8 mouse cellular contexts compared by ENCODE assay signal in the genomic region with DNA sequence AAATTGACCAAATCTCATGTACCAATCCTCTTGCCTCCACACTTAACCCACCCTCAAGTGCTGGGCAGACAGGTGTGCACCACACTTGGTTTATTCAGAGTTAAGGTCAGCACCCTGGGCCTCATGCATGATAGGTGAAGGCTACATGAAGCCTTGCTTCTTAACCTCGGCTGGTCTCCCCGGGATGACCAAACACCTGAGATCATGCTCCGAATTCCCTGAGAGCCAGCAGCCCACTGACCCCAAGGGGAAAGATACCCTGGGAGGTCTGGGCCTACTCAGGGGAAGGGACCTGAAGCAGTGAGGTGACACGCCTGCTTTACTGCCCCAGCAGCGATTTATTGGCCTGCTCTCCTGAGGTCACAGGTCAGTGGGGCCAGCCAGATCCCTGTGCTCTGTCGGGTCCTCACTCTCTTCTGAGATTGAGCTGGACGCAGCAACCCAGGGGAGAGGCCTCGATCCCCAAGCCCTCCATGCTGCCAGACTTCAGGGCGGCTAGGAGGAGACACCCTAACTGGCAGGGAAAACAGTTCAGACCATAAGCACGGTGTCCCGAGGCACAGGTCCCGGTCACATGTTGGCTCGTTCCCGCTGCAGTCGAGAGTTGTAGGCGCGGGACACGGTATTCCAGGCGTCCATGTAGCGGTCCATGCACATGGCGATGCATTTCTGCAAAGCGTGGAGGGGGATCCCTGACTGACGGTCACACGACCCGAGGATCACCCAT. TPM values are rescaled to one million over a fixed set of nuclear protein-coding genes. Genes with fewer than 3 reads are reported as not detected.
DNase-seq lines count a peak whose midpoint lies in the region; ATAC-seq and TF ChIP-seq lines count a peak whose summit lies in the region.

No protein-coding gene starts in this region.

- TF ChIP-seq EP300 in CH12.LX (IDR thresholded peaks at IDR 0.05; ENCODE audit: low read length): no peak
- no peak for TF ChIP-seq EP300 in liver, embryonic 14.5 days (IDR thresholded peaks at IDR 0.05; ENCODE audit: low read depth)

- no peak for TF ChIP-seq RAD21 in CH12.LX (IDR thresholded peaks at IDR 0.05; ENCODE audit: low read depth, low read length)

- peaks cover 10% of the 10 kb centered on the region; the same call in 1 of the 2 replicates for H3K79me2 ChIP-seq in CH12.LX (replicated peaks; ENCODE audit: control insufficient read depth, extremely low read depth, insufficient read depth, poor library complexity, severe bottlenecking)

- WGBS in forebrain, embryonic 12.5 days: 18% methylated on average over 25 of the region's 25 CpGs
- 11% methylated on average over 25 of the region's 25 CpGs for WGBS in liver, embryonic 14.5 days (ENCODE audit: insufficient replicate concordance)

- peaks cover 41 to 68% of the 10 kb centered on the region in 2 experiments for H3K36me3 ChIP-seq in CH12.LX (replicated peaks in 1 of 2; ENCODE audit: control insufficient read depth in 1 of 2, insufficient read depth in 1 of 2, low read length in 1 of 2)
- H3K36me3 ChIP-seq in forebrain, embryonic 12.5 days (replicated peaks): peaks cover 43% of the 10 kb centered on the region
- H3K36me3 ChIP-seq in liver, embryonic 14.5 days (replicated peaks; ENCODE audit: control insufficient read depth, insufficient read depth, low read depth): peaks cover 4% of the 10 kb centered on the region

- ATAC-seq in forebrain, embryonic 12.5 days (ENCODE audit: low FRiP score): no peak
- no peak for ATAC-seq in liver, embryonic 14.5 days (ENCODE audit: insufficient read depth)

- peak overlapping the region; percentile 96 for H3K27ac ChIP-seq in gastrocnemius, adult 2 months
- H3K27ac ChIP-seq in CH12.LX (ENCODE audit: insufficient read depth, low read depth): no peak overlapping the region; the same call in 1 of the 2 replicates
- peak overlapping the region; percentile 86 for H3K27ac ChIP-seq in forebrain, embryonic 12.5 days
- no peak overlapping the region; the same call in 1 of the 2 replicates for H3K27ac ChIP-seq in liver, embryonic 14.5 days

- no peaks in the 10 kb centered on the region for H3K27me3 ChIP-seq in CH12.LX (replicated peaks)
- H3K27me3 ChIP-seq in forebrain, embryonic 12.5 days: no peaks in the 10 kb centered on the region
- H3K27me3 ChIP-seq in liver, embryonic 14.5 days (ENCODE audit: control insufficient read depth, insufficient read depth, low read length): no peaks in the 10 kb centered on the region

- peaks cover 8 to 21% of the 10 kb centered on the region in 2 experiments; a peak in 3 of 4 replicates for H3K4me1 ChIP-seq in CH12.LX (ENCODE audit: control insufficient read depth in 1 of 2, insufficient read depth in 2 of 2)
- H3K4me1 ChIP-seq in forebrain, embryonic 12.5 days: peaks cover 27% of the 10 kb centered on the region
- H3K4me1 ChIP-seq in liver, embryonic 14.5 days (replicated peaks; ENCODE audit: control insufficient read depth in 2 of 2, insufficient read depth in 2 of 2, low read length in 1 of 2): peaks cover 6% of the 10 kb centered on the region in 2 experiments; a peak in 2 of 4 replicates

- H3K9me3 ChIP-seq in CH12.LX (replicated peaks; ENCODE audit: low read length): no peaks in the 10 kb centered on the region
- H3K9me3 ChIP-seq in forebrain, embryonic 12.5 days: no peaks in the 10 kb centered on the region
- no peaks in the 10 kb centered on the region for H3K9me3 ChIP-seq in liver, embryonic 14.5 days (ENCODE audit: control insufficient read depth, low read length)

- in situ Hi-C loops in CH12.LX (cut with MboI; ENCODE audit: low pct_ligation_motif_present, low pct_unique_long_range_greater_than_20kb, low sequenced_read_pairs): no loop called here

- DNase-seq in gastrocnemius, adult 2 months: no peak
- DNase-seq in gastrocnemius, postnatal 25 days: no peak
- DNase-seq in CH12.LX (ENCODE audit: extremely low read depth): no peak
- DNase-seq in liver, embryonic 14.5 days (ENCODE audit: low read depth in 3 of 3, low spot score in 3 of 3): no peak
- DNase-seq in embryo, embryonic 10.5 days (ENCODE audit: low spot score): no peak
- no peak for DNase-seq in layer of hippocampus, adult 11-12 months (ENCODE audit: low spot score)
- DNase-seq in layer of hippocampus, postnatal 14 days (ENCODE audit: low spot score in 2 of 2): no peak

- TF ChIP-seq CTCF in gastrocnemius, adult 2 months (IDR thresholded peaks at IDR 0.05): no peak
- no peak for TF ChIP-seq CTCF in CH12.LX (conservative IDR thresholded peaks at IDR 0.05 in 1 of 2, IDR thresholded peaks at IDR 0.05 in 1 of 2; ENCODE audit: low read depth in 2 of 2, low read length in 2 of 2)
- no peak for TF ChIP-seq CTCF in liver, embryonic 14.5 days (IDR thresholded peaks at IDR 0.05; ENCODE audit: low read depth)

- peak overlapping the region; percentile 87 for H3K4me3 ChIP-seq in gastrocnemius, adult 2 months
- H3K4me3 ChIP-seq in CH12.LX (replicated peaks in 1 of 3; ENCODE audit: low read depth in 2 of 3, low read length in 2 of 3, poor library complexity in 1 of 3): peak overlapping the region; percentile 76 to 88 (median 84)
- H3K4me3 ChIP-seq in forebrain, embryonic 12.5 days (replicated peaks): peak overlapping the region; percentile 84
- H3K4me3 ChIP-seq in liver, embryonic 14.5 days (ENCODE audit: insufficient read depth in 1 of 2, low read depth in 2 of 2, low read length in 2 of 2): peak overlapping the region; percentile 78 to 98

- peak overlapping the region; percentile 78 for H3K4me2 ChIP-seq in CH12.LX (ENCODE audit: insufficient read depth, low read depth, poor library complexity, severe bottlenecking)
- peak overlapping the region; percentile 94 for H3K4me2 ChIP-seq in forebrain, embryonic 12.5 days
- peak overlapping the region; percentile 99 for H3K4me2 ChIP-seq in liver, embryonic 14.5 days (ENCODE audit: low read depth)

- dilution Hi-C loops in CH12.LX (cut with MboI; ENCODE audit: extremely low pct_ligation_motif_present, extremely low pct_unique_long_range_greater_than_20kb, low sequenced_read_pairs): no loop called here

- TF ChIP-seq POLR2A in CH12.LX (IDR thresholded peaks at IDR 0.05; ENCODE audit: low read depth, low read length): no peak

- intact Hi-C loops in gastrocnemius, adult 2 months (cut with DNase I): loop anchor here (5.0 kb wide), 1 partner anchor 278 kb away; a partner anchor contains a TSS

- H3K9ac ChIP-seq in CH12.LX (ENCODE audit: insufficient read depth, low read depth): peak overlapping the region; percentile 89
- peak overlapping the region; percentile 76 for H3K9ac ChIP-seq in forebrain, embryonic 12.5 days
- H3K9ac ChIP-seq in liver, embryonic 14.5 days (replicated peaks): peak overlapping the region; percentile 85

RNA-seq across cellular contexts. Expression of a gene that starts 1.0 kb away (rescaled TPM):
- 100 to 1,000 TPM; 110 to 139 TPM for total RNA-seq in gastrocnemius, adult 2 months (2021)
- total RNA-seq in gastrocnemius, postnatal 25 days (2021): 100 to 1,000 TPM; 114 to 125 TPM
- 279 and 313 TPM in 2 replicates for total RNA-seq in CH12.LX (2012; rRNA removed)
- total RNA-seq in CH12.LX (2014; rRNA removed): 137 and 139 TPM in 2 replicates
- 292 and 344 TPM in 2 replicates for polyA plus RNA-seq in CH12.LX (2012; ENCODE audit: insufficient read length, low read depth)
- 311 and 314 TPM in 2 replicates for polyA plus RNA-seq in forebrain, embryonic 12.5 days (2016; fragmentation: Nextera tagmentation; extraction: Ambion mirVana)
- 114 and 145 TPM in 2 replicates for polyA plus RNA-seq in liver, embryonic 14.5 days (2012; rRNA removed)
- polyA plus RNA-seq in liver, embryonic 14.5 days (2014; fragmentation: Nextera tagmentation; extraction: Ambion mirVana): 201 and 208 TPM in 2 replicates
- 100 to 1,000 TPM; 161 to 172 TPM for total RNA-seq in layer of hippocampus, postnatal 14 days (2021)

RNA-seq across cellular contexts. Expression of a gene that starts 18.3 kb away (rescaled TPM):
- total RNA-seq in gastrocnemius, adult 2 months (2021): 1 to 10 TPM; 1.9 to 3.0 TPM
- total RNA-seq in gastrocnemius, postnatal 25 days (2021): 1 to 10 TPM; 3.7 to 5.1 TPM
- total RNA-seq in CH12.LX (2012; rRNA removed) (23.6 and 25.8 TPM in 2 replicates), CH12.LX (2014; rRNA removed) (22.2 and 23.7 TPM in 2 replicates)
- polyA plus RNA-seq in CH12.LX (2012; ENCODE audit: insufficient read length, low read depth): 20.7 and 23.6 TPM in 2 replicates
- 67.7 and 73.8 TPM in 2 replicates for polyA plus RNA-seq in forebrain, embryonic 12.5 days (2016; fragmentation: Nextera tagmentation; extraction: Ambion mirVana)
- 9.5 and 11.3 TPM in 2 replicates for polyA plus RNA-seq in liver, embryonic 14.5 days (2012; rRNA removed)
- 2.8 and 3.2 TPM in 2 replicates for polyA plus RNA-seq in liver, embryonic 14.5 days (2014; fragmentation: Nextera tagmentation; extraction: Ambion mirVana)
- total RNA-seq in layer of hippocampus, postnatal 14 days (2021): 10 to 100 TPM; 18.2 to 21.5 TPM

RNA-seq across cellular contexts. Expression of a gene that starts 28.1 kb away (rescaled TPM):
- total RNA-seq in gastrocnemius, adult 2 months (2021): under 1 TPM in 1 of 2 experiments, not detected in 1; 0.08 TPM
- total RNA-seq in gastrocnemius, postnatal 25 days (2021): not detected
- total RNA-seq in CH12.LX (2012; rRNA removed): 0.04 TPM in 1 of 2 replicates, not detected in the other
- not detected in 2 replicates for total RNA-seq in CH12.LX (2014; rRNA removed)
- 0.07 TPM in 1 of 2 replicates, not detected in the other for polyA plus RNA-seq in CH12.LX (2012; ENCODE audit: insufficient read length, low read depth)
- polyA plus RNA-seq in forebrain, embryonic 12.5 days (2016; fragmentation: Nextera tagmentation; extraction: Ambion mirVana): 0.06 and 0.08 TPM in 2 replicates
- 0.05 and 0.06 TPM in 2 replicates for polyA plus RNA-seq in liver, embryonic 14.5 days (2012; rRNA removed)
- not detected in 2 replicates for polyA plus RNA-seq in liver, embryonic 14.5 days (2014; fragmentation: Nextera tagmentation; extraction: Ambion mirVana)
- under 1 TPM; 0.38 to 0.44 TPM for total RNA-seq in layer of hippocampus, postnatal 14 days (2021)

RNA-seq across cellular contexts. Expression of a gene that starts 30.1 kb away (rescaled TPM):
- total RNA-seq in gastrocnemius, adult 2 months (2021): 10 to 100 TPM; 23.6 to 28.4 TPM
- 10 to 100 TPM; 12.7 to 30.0 TPM for total RNA-seq in gastrocnemius, postnatal 25 days (2021)
- 36.2 and 52.5 TPM in 2 replicates for total RNA-seq in CH12.LX (2012; rRNA removed)
- total RNA-seq in CH12.LX (2014; rRNA removed): 19.3 and 24.4 TPM in 2 replicates
- polyA plus RNA-seq in CH12.LX (2012; ENCODE audit: insufficient read length, low read depth): 14.9 and 16.4 TPM in 2 replicates
- polyA plus RNA-seq in forebrain, embryonic 12.5 days (2016; fragmentation: Nextera tagmentation; extraction: Ambion mirVana): 8.2 and 9.8 TPM in 2 replicates
- 1.3 and 1.9 TPM in 2 replicates for polyA plus RNA-seq in liver, embryonic 14.5 days (2012; rRNA removed)
- polyA plus RNA-seq in liver, embryonic 14.5 days (2014; fragmentation: Nextera tagmentation; extraction: Ambion mirVana): 2.0 and 2.7 TPM in 2 replicates
- 10 to 100 TPM; 14.0 to 17.6 TPM for total RNA-seq in layer of hippocampus, postnatal 14 days (2021)

RNA-seq across cellular contexts. Expression of a gene that starts 44.7 kb away (rescaled TPM):
- 10 to 100 TPM; 11.3 to 18.5 TPM for total RNA-seq in gastrocnemius, adult 2 months (2021)
- total RNA-seq in gastrocnemius, postnatal 25 days (2021): 10 to 100 TPM; 21.7 to 23.6 TPM
- total RNA-seq in CH12.LX (2012; rRNA removed) (19.0 and 23.7 TPM in 2 replicates), CH12.LX (2014; rRNA removed) (12.3 and 13.8 TPM in 2 replicates)
- polyA plus RNA-seq in CH12.LX (2012; ENCODE audit: insufficient read length, low read depth): 24.1 and 30.0 TPM in 2 replicates
- 43.3 and 44.0 TPM in 2 replicates for polyA plus RNA-seq in forebrain, embryonic 12.5 days (2016; fragmentation: Nextera tagmentation; extraction: Ambion mirVana)
- polyA plus RNA-seq in liver, embryonic 14.5 days (2012; rRNA removed): 76.1 and 82.4 TPM in 2 replicates
- polyA plus RNA-seq in liver, embryonic 14.5 days (2014; fragmentation: Nextera tagmentation; extraction: Ambion mirVana): 34.7 and 44.5 TPM in 2 replicates
- 10 to 100 TPM; 71.2 to 71.4 TPM for total RNA-seq in layer of hippocampus, postnatal 14 days (2021)

Comparison
In these comparisons a context has a peak if more than half of its experiments do, and no peak if none do; other contexts are left out.
1. H3K27ac ChIP-seq: peak in gastrocnemius, adult 2 months (single experiment) and forebrain, embryonic 12.5 days (single experiment); none in CH12.LX (single experiment) and liver, embryonic 14.5 days (single experiment).
2. Peak in every context shown above with its lines, with median percentiles within 50 percentile points of each other: H3K4me3 ChIP-seq, H3K4me2 ChIP-seq and H3K9ac ChIP-seq.